Mouse (Mus musculus): Measurements from ENCODE around the gene Tef.
A peak's percentile ranks its signal among the peaks of the same experiment; 100 is the strongest.

Tef gene

GRCm38 (mm10) chr15:81802001-81802890 is at the start of gene Tef:
Tef (plus strand) TSS chr15:81802421.
- peak; percentile 99 to 100 for DNase-seq

GRCm38 (mm10) chr15:81753669-81754068 is 48.6 kb upstream of the Tef start:
- DNase-seq: no peak

GRCm38 (mm10) chr15:81758701-81759100 is 43.5 kb upstream of the Tef start:
- DNase-seq: peak; percentile 68 to 71

GRCm38 (mm10) chr15:81759542-81759941 is 42.7 kb upstream of the Tef start:
- DNase-seq: no peak

- no peak for DNase-seq
These were observed 41.7 kb upstream of the Tef start for GRCm38 (mm10) chr15:81760361-81761079.

- DNase-seq: no peak
These were observed 40.8 kb upstream of the Tef start for GRCm38 (mm10) chr15:81761381-81761780.

- DNase-seq: no peak
These were observed 40.3 kb upstream of the Tef start for GRCm38 (mm10) chr15:81761959-81762358.

GRCm38 (mm10) chr15:81764573-81764972 is 37.6 kb upstream of the Tef start:
- no peak for DNase-seq

GRCm38 (mm10) chr15:81765651-81766050 is 36.6 kb upstream of the Tef start:
- DNase-seq: no peak

- no peak for DNase-seq
These were observed 35.8 kb upstream of the Tef start for GRCm38 (mm10) chr15:81766439-81766838.

GRCm38 (mm10) chr15:81769037-81769436 is 33.2 kb upstream of the Tef start:
- no peak for DNase-seq

- no peak for DNase-seq
These were observed 29.6 kb upstream of the Tef start for GRCm38 (mm10) chr15:81772431-81773120.

GRCm38 (mm10) chr15:81774505-81775171 is 27.6 kb upstream of the Tef start:
- DNase-seq: peak; percentile 57 to 58

- DNase-seq: no peak
These were observed 25.4 kb upstream of the Tef start for GRCm38 (mm10) chr15:81776631-81777422.

GRCm38 (mm10) chr15:81781816-81782215 is 20.4 kb upstream of the Tef start:
- peak; percentile 47 to 56 for DNase-seq

GRCm38 (mm10) chr15:81784762-81785161 is 17.5 kb upstream of the Tef start:
- DNase-seq: peak; percentile 53 to 56

- DNase-seq: peak; percentile 54 to 60
These were observed 16.5 kb upstream of the Tef start for GRCm38 (mm10) chr15:81785701-81786100.

GRCm38 (mm10) chr15:81787525-81787924 is 14.7 kb upstream of the Tef start:
- no peak for DNase-seq

GRCm38 (mm10) chr15:81792444-81792843 is 9.8 kb upstream of the Tef start:
- no peak for DNase-seq

- DNase-seq: no peak
These were observed 6.0 kb upstream of the Tef start for GRCm38 (mm10) chr15:81796228-81796627.

GRCm38 (mm10) chr15:81797861-81798260 is 4.4 kb upstream of the Tef start:
- no peak for DNase-seq

GRCm38 (mm10) chr15:81798421-81798820 is 3.8 kb upstream of the Tef start:
- no peak for DNase-seq
